ENCODE assay signal across 9 mouse cellular contexts in genomic region chr17:25471418-25471817, GRCm38 (mm10). TPM values are rescaled to one million over a fixed set of nuclear protein-coding genes. Genes with fewer than 3 reads are reported as not detected.
DNase-seq lines count a peak whose midpoint lies in the region; ATAC-seq lines count a peak whose summit lies in the region.
"Had no signal": no experiment of that assay in that cellular context is flagged by ENCODE, and none has a peak within 500 bp of the region (broad histone marks: within the 10 kb centered on the region; RNA-seq: fewer than 3 reads in every experiment).

No protein-coding gene starts in this region.

- peak overlapping the region; percentile 30 for H3K4me2 ChIP-seq in hindbrain, embryonic 16.5 days (ENCODE audit: low read length)

- H3K9me3 ChIP-seq in hindbrain, embryonic 16.5 days (ENCODE audit: control insufficient read depth, low read length) = no peaks in the 10 kb centered on the region

- peak; percentile 83 for ATAC-seq in hindbrain, embryonic 16.5 days
- ATAC-seq in monocyte, adult 5-6 weeks (replicated peaks; ENCODE audit: insufficient number of reproducible peaks, low FRiP score, low TSS enrichment, poor library complexity, severe bottlenecking) = no peak

- intact Hi-C loops in heart, postnatal 25 days (cut with DNase I) = loop anchor here (5.0 to 10.0 kb wide), 2 partner anchors 139 to 333 kb away; partner anchors contain the start of gene Fbxl16
- intact Hi-C loops in gastrocnemius, postnatal 14 days (cut with DNase I; ENCODE audit: low total_unique reads) = loop anchor here (2.0 to 10.0 kb wide), 2 partner anchors 73 to 137 kb away; no protein-coding TSS in a partner anchor

- DNase-seq in heart, adult 18-20 months = peak; percentile 37
- no peak for DNase-seq in heart, postnatal 25 days (ENCODE audit: low spot score)
- peak; percentile 58 for DNase-seq in Muller cell, postnatal 12 days (ENCODE audit: inconsistent ontology term)
- DNase-seq in lung, postnatal 10 days = peak; percentile 55
- DNase-seq in gastrocnemius, postnatal 14 days = no peak
- DNase-seq in cerebellum, postnatal 36 days = no peak

- peaks cover 22% of the 10 kb centered on the region for H3K27me3 ChIP-seq in hindbrain, embryonic 16.5 days (replicated peaks; ENCODE audit: control insufficient read depth, insufficient read depth, low read length)

- H3K27ac ChIP-seq in hindbrain, embryonic 16.5 days (ENCODE audit: low read depth, low read length) = peak overlapping the region; percentile 41; the same call in 1 of the 2 replicates

- H3K4me3 ChIP-seq in hindbrain, embryonic 16.5 days (ENCODE audit: low read length) = no peak overlapping the region

- no peaks in the 10 kb centered on the region for H3K36me3 ChIP-seq in hindbrain, embryonic 16.5 days (ENCODE audit: control insufficient read depth, insufficient read depth, low read length)

- peaks cover 16% of the 10 kb centered on the region for H3K4me1 ChIP-seq in hindbrain, embryonic 16.5 days (ENCODE audit: control insufficient read depth, insufficient read depth, low read depth, low read length)

- H3K9ac ChIP-seq in hindbrain, embryonic 16.5 days (ENCODE audit: low read depth, low read length) = no peak overlapping the region

- 24% methylated on average over 8 of the region's 8 CpGs for WGBS in hindbrain, embryonic 16.5 days

RNA-seq across cellular contexts. Expression of gene Tekt4, which starts 17.0 kb away (rescaled TPM):
- total RNA-seq in heart, adult 18-20 months (2021) = under 1 TPM in 1 of 2 experiments, not detected in 1; 0.67 TPM
- not detected for total RNA-seq in heart, postnatal 25 days (2021)
- 1.4 and 1.9 TPM in 2 replicates for polyA plus RNA-seq in hindbrain, embryonic 16.5 days (2015; fragmentation: Nextera tagmentation; extraction: Ambion mirVana)
- not detected for total RNA-seq in gastrocnemius, postnatal 14 days (2021)
- not detected in 3 replicates for total RNA-seq in monocyte, adult 5-6 weeks (2017)
- polyA plus RNA-seq: small intestine, adult 2 months had no signal

RNA-seq across cellular contexts. Expression of gene Sstr5, which starts 25.7 kb away (rescaled TPM):
- total RNA-seq in heart, adult 18-20 months (2021) = not detected
- not detected for total RNA-seq in heart, postnatal 25 days (2021)
- 1.0 TPM in 2 replicates for polyA plus RNA-seq in hindbrain, embryonic 16.5 days (2015; fragmentation: Nextera tagmentation; extraction: Ambion mirVana)
- not detected for total RNA-seq in gastrocnemius, postnatal 14 days (2021)
- not detected in 3 replicates for total RNA-seq in monocyte, adult 5-6 weeks (2017)

RNA-seq across cellular contexts. Expression of gene Cacna1h, which starts 37.8 kb away (rescaled TPM):
- 1 to 10 TPM; 6.1 to 6.7 TPM for total RNA-seq in heart, adult 18-20 months (2021)
- 1 to 10 TPM; 6.9 to 7.3 TPM for total RNA-seq in heart, postnatal 25 days (2021)
- polyA plus RNA-seq in hindbrain, embryonic 16.5 days (2015; fragmentation: Nextera tagmentation; extraction: Ambion mirVana) = 5.9 and 6.2 TPM in 2 replicates
- total RNA-seq in gastrocnemius, postnatal 14 days (2021) = 1 to 10 TPM; 3.2 to 3.4 TPM
- total RNA-seq in monocyte, adult 5-6 weeks (2017) = 0.48 to 0.97 TPM in 2 of 3 replicates, not detected in the other

Comparison
In these comparisons a context has a peak if more than half of its experiments do, and no peak if none do; other contexts are left out.
1. DNase-seq: peak in heart, adult 18-20 months (2 of 2), Muller cell, postnatal 12 days (single experiment) and lung, postnatal 10 days (single experiment); none in heart, postnatal 25 days (single experiment), gastrocnemius, postnatal 14 days (single experiment) and cerebellum, postnatal 36 days (0 of 2).